Mouse (Mus musculus) right cerebral cortex, adult 2 months (tissue): Measurements from ENCODE around the gene Gm49403.

Experiments
- DNase-seq, 2 experiments: peaks; one replicate each; pipeline ENCODE4 v3.0.0; 2021 to 2022; ENCODE audit warnings: low spot score in 2 of 2

The Gm49403 gene

DNA sequence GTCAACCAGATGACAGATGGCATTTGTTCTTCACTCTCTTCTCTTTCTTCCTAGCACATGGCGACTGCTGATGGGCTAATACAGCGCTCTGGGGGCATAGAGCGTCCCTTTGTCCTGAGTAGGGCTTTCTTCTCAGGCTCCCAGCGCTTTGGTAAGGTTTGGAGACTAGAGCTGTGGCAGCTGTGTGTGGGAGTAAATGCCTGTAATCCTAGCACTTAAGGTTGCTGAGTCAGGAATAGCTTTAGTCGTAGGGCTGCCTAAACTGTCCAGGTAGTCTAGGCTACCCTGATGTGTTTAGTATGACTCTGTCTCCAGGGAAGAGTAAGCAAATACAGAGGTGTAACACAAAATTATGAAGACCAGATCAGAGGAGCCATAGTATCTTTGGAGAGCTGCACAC, 28.1 kb downstream of the Gm49403 start:
- peak; percentile 39 to 60 for DNase-seq

DNA sequence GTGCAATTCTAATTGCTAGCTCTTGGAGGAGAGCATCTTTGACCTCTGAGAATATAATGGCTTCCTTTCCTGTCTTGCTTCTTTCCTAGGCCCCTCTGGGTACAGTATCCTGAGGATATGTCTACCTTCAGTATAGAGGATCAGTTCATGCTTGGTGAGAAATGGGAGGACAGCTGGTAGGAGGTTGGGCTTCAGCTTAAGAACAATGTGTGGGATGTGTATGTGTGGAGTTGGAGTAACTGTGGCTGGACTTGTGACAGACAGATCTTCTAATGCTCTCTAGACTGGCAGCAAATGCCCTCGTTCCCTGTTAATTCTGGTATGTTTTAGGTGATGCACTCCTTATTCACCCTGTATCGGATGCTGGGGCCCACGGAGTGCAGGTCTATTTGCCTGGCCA, 30.5 kb downstream of the Gm49403 start:
- peak; percentile 44 to 49 for DNase-seq

DNA sequence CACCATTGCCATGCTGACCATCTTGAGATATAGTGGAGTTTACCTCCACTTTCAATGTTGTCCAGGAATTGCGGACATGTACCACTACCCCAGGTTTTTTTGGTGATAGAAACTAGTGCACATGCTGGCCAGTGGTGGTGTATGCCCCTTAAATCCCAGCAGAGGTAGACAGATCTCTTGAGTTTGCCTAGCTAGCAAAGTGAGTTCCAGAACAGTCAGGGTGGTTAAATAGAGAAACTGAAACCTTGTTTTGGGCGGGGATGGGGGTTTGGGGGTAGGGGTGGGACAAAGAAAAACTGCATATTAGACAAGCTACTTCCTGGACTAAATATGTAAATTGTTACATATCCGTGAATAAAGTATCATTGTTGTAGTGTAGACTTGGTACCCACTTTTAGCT, 35.3 kb downstream of the Gm49403 start:
- no peak for DNase-seq

DNA sequence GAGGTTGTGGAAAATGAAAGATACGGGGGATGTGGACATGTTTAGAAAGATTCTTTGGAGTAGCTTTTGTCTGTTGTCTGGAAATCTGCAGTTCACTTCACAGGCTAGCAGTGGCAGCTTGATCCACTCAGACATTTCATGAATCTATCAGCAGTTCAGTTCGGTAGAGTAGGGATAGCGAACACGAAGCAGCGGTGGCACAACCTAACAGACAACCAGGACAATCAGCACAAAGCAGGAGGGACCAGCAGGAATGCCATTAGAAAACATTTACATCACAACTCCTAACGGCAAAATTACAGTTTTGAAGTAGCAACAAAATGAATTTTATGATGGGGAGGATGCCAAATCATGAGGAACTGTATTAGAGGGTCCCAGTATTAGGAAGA, 35.9 kb downstream of the Gm49403 start:
- DNase-seq, result no peak

DNA sequence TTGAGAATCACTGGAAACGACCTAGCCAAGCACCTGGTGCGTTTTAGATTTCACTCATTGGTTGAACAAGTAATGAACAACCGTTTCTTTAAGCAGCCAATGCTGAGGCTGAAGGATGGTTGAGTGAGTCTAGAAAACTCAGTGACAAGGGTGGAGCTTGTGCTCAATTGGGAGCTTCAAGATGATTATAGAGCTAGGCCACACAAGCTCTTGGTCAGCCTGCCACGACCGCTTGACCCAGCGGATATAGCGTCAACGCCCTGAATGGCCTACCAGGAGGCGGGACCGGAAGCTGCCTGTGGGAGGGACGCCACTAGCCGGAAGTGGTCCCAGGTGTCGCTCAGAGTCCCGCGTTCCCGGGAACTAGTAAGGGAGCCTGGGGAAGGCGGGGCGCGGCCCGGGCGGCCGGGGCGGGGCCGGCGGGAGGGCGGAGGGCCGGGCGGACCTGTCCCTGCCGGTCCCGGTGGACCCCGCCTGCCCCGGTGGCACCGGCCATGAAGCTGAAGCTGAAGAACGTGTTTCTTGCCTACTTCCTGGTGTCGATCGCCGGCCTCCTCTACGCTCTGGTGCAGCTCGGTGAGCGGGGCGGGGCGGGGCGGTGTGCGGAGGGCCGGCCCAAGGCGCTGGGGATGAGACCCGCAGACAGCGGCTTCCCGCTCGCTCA, 36.5 kb downstream of the Gm49403 start, which contains the start of gene B3gat3:
Gene B3gat3 (plus strand): TSS at position 302 of the 664 bp plus-strand sequence.
- DNase-seq, result peak; percentile 93 to 97

DNA sequence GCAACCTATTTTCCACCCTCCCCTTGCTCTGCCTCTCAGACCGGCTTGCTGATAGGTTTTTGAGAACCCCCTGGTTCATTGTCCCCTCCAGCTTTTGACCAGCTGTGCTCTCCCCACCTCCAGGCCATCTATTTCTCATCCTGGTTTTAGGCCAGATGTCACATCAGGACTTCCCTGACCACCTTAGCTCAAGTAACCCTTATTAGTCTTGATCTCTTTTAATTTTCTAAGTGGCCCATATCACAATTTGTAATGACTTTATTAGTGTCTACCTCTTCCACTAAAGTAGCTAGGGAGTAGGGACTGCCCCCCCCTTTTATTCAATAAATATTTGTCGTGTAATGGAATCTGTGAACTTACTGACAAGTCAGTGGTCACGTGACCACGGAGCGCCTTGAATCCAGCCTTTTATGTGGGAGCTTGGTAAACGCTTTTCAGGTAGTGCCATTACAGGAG, 37.1 kb downstream of the Gm49403 start:
- no peak for DNase-seq

DNA sequence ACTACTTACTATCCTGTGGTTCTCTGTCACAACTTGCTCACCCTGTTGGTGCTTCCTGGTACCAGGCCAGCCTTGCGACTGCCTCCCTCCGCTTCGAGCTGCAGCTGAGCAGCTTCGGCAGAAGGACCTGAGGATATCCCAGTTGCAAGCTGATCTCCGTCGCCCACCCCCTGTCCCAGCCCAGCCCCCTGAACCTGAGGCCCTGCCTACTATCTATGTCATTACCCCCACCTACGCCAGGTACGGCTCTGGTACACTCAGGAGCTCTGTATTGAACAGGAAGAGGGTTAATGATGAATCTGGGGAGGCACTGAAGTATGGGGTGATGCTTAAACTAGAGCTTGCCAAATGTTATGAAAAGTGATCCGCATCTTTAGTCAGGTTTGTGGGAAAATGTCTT, 38.0 kb downstream of the Gm49403 start:
- DNase-seq, result no peak

DNA sequence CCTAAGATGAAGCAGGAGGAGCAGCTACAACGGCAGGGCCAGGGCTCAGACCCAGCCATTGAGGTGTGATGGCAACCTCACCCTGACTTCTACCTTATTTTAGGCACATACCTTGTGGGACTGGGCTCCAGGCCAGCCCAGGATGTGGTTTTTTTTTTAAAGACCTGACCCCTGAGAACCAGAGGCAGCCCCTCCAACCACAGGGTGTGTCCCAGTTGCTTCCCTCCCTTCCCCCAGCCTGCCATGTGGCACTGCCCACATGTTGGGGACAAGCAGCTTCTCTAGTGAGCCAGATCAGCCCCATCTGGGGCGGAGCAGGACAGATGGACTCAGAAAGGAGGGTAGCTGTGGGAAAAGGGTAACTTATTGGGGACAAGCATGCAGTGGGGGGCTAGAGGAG, 43.0 kb downstream of the Gm49403 start:
- DNase-seq, result no peak

DNA sequence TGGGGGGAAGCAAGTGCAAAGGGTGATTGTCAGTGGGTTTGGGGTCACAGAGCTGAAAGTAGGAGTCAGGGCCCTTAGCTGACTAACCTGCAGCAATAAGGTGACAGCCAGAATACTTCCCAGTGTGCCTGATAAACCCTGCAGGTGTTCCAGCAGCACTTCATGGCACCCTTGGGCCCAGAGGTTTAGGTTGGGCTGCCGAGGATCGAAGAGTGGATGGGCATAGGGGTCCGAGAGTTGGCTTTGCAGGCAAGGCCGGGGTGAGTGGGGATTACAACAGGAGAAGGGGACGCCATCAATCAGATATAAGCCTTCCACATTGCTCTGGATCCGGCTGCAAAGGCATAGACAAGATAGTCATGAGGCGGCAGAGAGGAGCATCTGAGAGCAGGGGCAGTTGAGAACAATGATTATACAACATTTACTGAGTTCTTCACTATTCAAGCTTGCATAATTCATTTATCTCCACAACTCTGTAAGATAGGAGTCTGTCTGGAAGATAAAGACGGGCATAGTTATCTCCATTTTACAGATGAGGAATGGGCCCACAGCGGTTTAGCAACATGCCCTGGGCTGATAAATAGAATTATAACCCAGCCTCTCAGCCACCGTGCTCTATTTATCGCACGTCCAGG, 44.3 kb downstream of the Gm49403 start:
- DNase-seq, result no peak

DNA sequence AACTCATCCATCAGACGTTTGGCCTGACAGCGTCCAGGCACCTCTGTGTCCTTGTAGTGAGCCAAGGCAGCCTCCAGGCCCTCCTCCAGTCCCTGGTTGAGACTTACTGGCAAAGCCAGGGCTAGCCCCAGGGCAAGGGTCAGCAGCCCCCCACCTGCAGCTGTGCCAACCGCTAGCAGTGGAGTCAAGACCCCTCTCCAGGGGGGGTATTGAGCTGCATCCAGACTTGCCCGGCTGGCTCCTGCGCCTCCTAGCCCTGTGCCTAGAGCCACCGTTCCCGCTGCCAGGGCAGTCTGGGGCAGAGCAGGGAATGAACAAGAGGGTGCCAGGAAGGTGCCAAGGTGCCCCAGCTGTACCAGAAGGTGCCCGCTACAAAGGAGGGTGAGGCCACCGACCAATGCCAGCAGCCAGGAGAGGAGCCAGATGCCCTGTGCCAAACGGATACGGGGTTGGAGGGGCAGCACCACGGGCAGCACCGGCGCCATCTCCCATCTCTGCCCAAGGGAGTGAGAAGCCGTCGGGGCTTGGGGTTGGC, 45.0 kb downstream of the Gm49403 start:
- no peak for DNase-seq

DNA sequence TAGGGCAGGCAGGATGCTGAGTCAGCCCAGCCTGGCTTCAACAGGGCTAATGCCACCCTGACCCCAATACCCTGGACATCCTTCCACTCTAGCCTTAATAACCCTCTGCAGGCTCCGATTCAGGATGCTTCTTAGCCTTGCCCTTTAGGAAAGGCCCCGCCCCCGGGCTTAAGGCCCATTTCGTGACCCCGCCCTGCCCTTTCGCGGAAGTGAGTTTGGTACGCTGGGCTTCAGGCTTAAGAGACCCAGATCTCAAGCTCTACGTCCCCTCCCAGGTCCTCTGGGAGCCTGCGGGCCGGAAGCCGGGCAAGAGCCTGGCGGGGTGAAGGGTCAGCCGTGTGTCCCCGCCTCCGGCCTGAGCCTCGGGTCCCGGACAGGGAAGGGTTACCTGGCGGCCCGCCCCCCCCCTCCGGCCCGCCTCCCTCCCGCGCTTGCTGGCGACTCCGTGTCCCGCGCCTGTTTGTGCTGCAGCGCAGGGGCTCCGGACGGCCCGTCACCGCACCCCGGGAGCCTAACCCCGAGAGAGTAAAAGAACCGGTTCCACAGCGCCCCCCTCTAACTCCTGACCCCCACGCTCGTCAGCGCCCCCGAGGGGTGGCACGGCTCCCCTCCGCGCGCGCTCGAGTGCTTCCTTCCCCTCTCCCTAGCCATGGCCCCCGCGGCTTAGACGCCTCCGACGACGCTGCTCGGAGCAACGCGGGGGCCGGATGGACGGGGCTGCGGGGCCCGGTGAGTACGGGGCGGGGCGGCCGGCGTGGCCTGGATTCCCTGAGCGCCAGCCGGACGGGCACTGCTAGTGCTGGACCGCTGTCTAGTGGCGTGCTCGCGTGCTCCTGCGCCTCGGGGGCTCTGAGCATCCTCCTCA, 45.7 kb downstream of the Gm49403 start, which contains the start of the genes Rom1 and Eml3:
Gene Rom1 (minus strand): TSS at position 133 of the 865 bp plus-strand sequence.
Gene Eml3 (plus strand): TSS at position 329 of the 865 bp plus-strand sequence.
- peak; percentile 42 to 65 for DNase-seq

DNA sequence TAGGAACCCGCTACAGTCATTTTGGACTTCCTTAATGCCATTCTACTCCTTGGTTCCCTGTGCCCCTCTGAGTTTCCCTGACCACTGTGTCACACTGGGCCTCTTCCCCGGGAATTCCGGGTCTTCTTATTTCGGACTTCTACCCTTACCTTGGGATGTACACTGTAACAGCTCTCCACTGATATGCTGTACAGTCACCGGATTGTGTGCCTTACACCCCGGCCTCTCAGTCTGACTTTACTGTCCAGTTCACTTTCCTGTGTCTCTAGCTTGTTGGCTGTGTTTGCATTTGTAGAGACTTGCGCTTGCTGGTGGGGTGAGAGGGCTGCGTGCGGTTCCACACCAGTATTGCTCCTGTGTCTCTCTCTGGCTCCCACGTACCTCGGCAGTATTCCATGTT, 46.4 kb downstream of the Gm49403 start:
- DNase-seq, result no peak

DNA sequence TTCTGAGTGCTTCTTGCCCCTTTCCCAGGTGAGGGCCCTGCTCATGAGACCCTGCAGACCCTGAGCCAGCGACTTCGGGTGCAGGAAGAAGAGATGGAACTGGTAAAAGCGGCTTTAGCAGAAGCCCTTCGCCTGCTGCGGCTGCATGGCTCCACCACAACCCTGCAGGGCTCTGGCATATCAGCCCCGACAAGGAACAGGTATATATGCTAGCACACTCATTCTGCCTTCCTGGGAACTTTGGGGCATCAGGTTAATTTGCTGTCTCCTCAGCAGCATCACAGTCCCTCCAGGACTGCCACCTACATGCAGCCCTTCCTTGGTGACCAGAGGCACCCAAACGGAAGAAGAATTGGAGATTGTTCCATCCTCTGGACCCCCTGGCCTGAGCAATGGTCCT, 47.0 kb downstream of the Gm49403 start:
- no peak for DNase-seq

DNA sequence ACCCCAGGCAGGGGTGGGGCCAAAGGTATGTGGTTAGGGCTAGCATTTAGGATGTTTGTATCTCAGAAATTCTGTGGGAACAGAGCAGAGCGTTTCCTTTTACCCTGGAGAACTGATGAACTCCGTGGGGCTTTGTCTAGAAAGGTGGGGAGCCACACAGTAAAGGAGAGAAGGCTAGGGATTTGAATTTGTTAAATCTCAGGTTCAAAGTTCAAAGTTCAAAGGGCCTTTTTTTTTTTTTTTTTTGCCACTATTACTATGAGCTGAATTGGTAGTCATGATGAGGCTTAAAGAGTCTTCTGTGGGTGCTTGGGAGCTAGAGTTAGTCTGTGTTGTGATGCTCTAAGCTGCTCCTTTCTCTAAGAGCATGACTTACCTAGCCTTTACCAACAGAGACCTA, 53.0 kb downstream of the Gm49403 start:
- no peak for DNase-seq
